In the genomic region with DNA sequence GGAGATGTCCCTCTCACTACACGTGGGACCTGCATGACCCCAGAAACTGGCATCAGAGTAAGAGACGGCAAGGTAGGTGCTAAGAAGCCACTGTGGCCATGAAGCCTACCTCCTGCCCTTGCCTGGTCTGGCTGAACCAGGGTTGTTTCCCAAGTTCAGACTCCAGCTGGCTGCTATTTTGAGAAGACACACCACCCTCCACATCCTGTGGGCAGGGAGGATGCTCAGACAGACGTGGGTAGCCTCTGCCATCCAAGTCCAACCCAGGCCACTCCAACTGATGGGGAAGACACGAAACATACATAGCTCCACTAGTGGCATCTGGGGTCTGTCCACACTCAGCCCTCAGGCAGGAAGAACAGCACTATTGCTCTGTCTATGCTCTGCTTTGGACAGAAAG, we compare ENCODE assay signal across 14 mouse cellular contexts. TPM values are rescaled to one million over a fixed set of nuclear protein-coding genes. Genes with fewer than 3 reads are reported as not detected.
DNase-seq lines count a peak whose midpoint lies in the region; ATAC-seq lines count a peak whose summit lies in the region.
"Had no signal": no experiment of that assay in that cellular context is flagged by ENCODE, and none has a peak within 500 bp of the region (broad histone marks: within the 10 kb centered on the region; RNA-seq: fewer than 3 reads in every experiment).

No protein-coding gene starts in this region.

- no peaks in the 10 kb centered on the region for H3K27me3 ChIP-seq in heart, embryonic 15.5 days
- H3K27me3 ChIP-seq in limb, embryonic 12.5 days = no peaks in the 10 kb centered on the region
- H3K27me3 ChIP-seq in limb, embryonic 10.5 days (ENCODE audit: low read depth, poor library complexity, severe bottlenecking) = no peaks in the 10 kb centered on the region
- no peaks in the 10 kb centered on the region for H3K27me3 ChIP-seq in intestine, embryonic 16.5 days (replicated peaks; ENCODE audit: control insufficient read depth, insufficient read depth, low read length)
- H3K27me3 ChIP-seq: midbrain, embryonic 15.5 days had no signal

- H3K27ac ChIP-seq in heart, embryonic 15.5 days = peak overlapping the region; percentile 79; the same call in 1 of the 2 replicates
- H3K27ac ChIP-seq in limb, embryonic 12.5 days = 0 out of 2 replicates have a peak overlapping the region, but pooled peaks have one; percentile 7
- no peak overlapping the region for H3K27ac ChIP-seq in limb, embryonic 10.5 days
- H3K27ac ChIP-seq in brown adipose tissue, adult 24 weeks (replicated peaks; ENCODE audit: low read depth, low read length) = peak overlapping the region; percentile 4
- peak overlapping the region; percentile 47; the same call in 1 of the 2 replicates for H3K27ac ChIP-seq in intestine, embryonic 16.5 days (ENCODE audit: low read length)
- H3K27ac ChIP-seq: midbrain, embryonic 15.5 days had no signal

- no peak for DNase-seq in heart, postnatal 4 days
- DNase-seq in limb, embryonic 10.5 days (ENCODE audit: low spot score) = no peak
- no peak for DNase-seq in embryo, embryonic 9.5 days (ENCODE audit: extremely low spot score)
- DNase-seq in adrenal gland, postnatal 25 days = no peak
- DNase-seq: cerebellum, postnatal 36 days; right cerebral cortex, postnatal 25 days had no signal

- peaks cover 47% of the 10 kb centered on the region for H3K4me1 ChIP-seq in heart, embryonic 15.5 days (replicated peaks)
- H3K4me1 ChIP-seq in limb, embryonic 12.5 days (replicated peaks) = peaks cover 11% of the 10 kb centered on the region
- H3K4me1 ChIP-seq in limb, embryonic 10.5 days = peaks cover 20% of the 10 kb centered on the region
- peaks cover 46% of the 10 kb centered on the region for H3K4me1 ChIP-seq in brown adipose tissue, adult 24 weeks (ENCODE audit: control insufficient read depth, insufficient read depth, insufficient read length, low read length)
- H3K4me1 ChIP-seq in intestine, embryonic 16.5 days (ENCODE audit: control insufficient read depth, insufficient read depth, low read length) = peaks cover 56% of the 10 kb centered on the region
- H3K4me1 ChIP-seq: midbrain, embryonic 15.5 days had no signal

- WGBS in heart, embryonic 15.5 days = 51% methylated on average over 4 of the region's 4 CpGs
- WGBS in limb, embryonic 12.5 days = 58% methylated on average over 4 of the region's 4 CpGs
- WGBS in limb, embryonic 10.5 days = 71% methylated on average over 4 of the region's 4 CpGs
- WGBS in intestine, embryonic 16.5 days = 66% methylated on average over 4 of the region's 4 CpGs

- no peak for ATAC-seq in heart, embryonic 15.5 days (replicated peaks; ENCODE audit: insufficient number of reproducible peaks, insufficient read depth, low FRiP score, low read depth)
- ATAC-seq in limb, embryonic 12.5 days (ENCODE audit: insufficient number of reproducible peaks, insufficient read depth, low FRiP score, low TSS enrichment, low read depth) = no peak
- no peak for ATAC-seq in intestine, embryonic 16.5 days
- ATAC-seq: CD4-positive, CD25-positive, alpha-beta regulatory T cell, adult 4 months had no signal

- H3K9ac ChIP-seq in heart, embryonic 15.5 days = no peak overlapping the region
- no peak overlapping the region for H3K9ac ChIP-seq in limb, embryonic 12.5 days (replicated peaks)
- no peak overlapping the region for H3K9ac ChIP-seq in intestine, embryonic 16.5 days (ENCODE audit: low read depth, low read length)
- H3K9ac ChIP-seq: midbrain, embryonic 15.5 days had no signal

- H3K4me3 ChIP-seq in heart, embryonic 15.5 days = no peak overlapping the region
- H3K4me3 ChIP-seq in limb, embryonic 12.5 days (replicated peaks) = no peak overlapping the region
- H3K4me3 ChIP-seq in limb, embryonic 10.5 days = no peak overlapping the region
- no peak overlapping the region for H3K4me3 ChIP-seq in brown adipose tissue, adult 24 weeks (ENCODE audit: insufficient read depth, low read depth, low read length)
- H3K4me3 ChIP-seq in intestine, embryonic 16.5 days (ENCODE audit: low read length) = no peak overlapping the region
- H3K4me3 ChIP-seq: erythroblast, embryonic 14.5 days; midbrain, embryonic 15.5 days had no signal

- H3K36me3 ChIP-seq in heart, embryonic 15.5 days = no peaks in the 10 kb centered on the region
- no peaks in the 10 kb centered on the region for H3K36me3 ChIP-seq in limb, embryonic 12.5 days
- H3K36me3 ChIP-seq in limb, embryonic 10.5 days = no peaks in the 10 kb centered on the region
- H3K36me3 ChIP-seq in intestine, embryonic 16.5 days (ENCODE audit: control insufficient read depth, insufficient read depth, low read length) = no peaks in the 10 kb centered on the region

- H3K4me2 ChIP-seq in heart, embryonic 15.5 days = no peak overlapping the region
- H3K4me2 ChIP-seq in limb, embryonic 12.5 days = no peak overlapping the region
- H3K4me2 ChIP-seq in intestine, embryonic 16.5 days (ENCODE audit: low read depth, low read length) = no peak overlapping the region
- H3K4me2 ChIP-seq: midbrain, embryonic 15.5 days had no signal

- H3K9me3 ChIP-seq in heart, embryonic 15.5 days (replicated peaks) = no peaks in the 10 kb centered on the region
- H3K9me3 ChIP-seq in limb, embryonic 12.5 days = no peaks in the 10 kb centered on the region
- no peaks in the 10 kb centered on the region for H3K9me3 ChIP-seq in limb, embryonic 10.5 days (replicated peaks)
- no peaks in the 10 kb centered on the region for H3K9me3 ChIP-seq in intestine, embryonic 16.5 days (ENCODE audit: control insufficient read depth, low read length)
- H3K9me3 ChIP-seq: midbrain, embryonic 15.5 days had no signal

RNA-seq across cellular contexts. Expression of a gene that starts 19.7 kb away (rescaled TPM):
- 2.8 and 3.2 TPM in 2 replicates for polyA plus RNA-seq in heart, embryonic 15.5 days (2015; fragmentation: Nextera tagmentation; extraction: Ambion mirVana)
- 10 to 100 TPM; 17.0 to 18.0 TPM for total RNA-seq in heart, postnatal 4 days (2021)
- polyA plus RNA-seq in limb, embryonic 12.5 days (2016; fragmentation: Nextera tagmentation; extraction: Ambion mirVana) = 2.1 and 2.2 TPM in 2 replicates
- polyA plus RNA-seq in limb, embryonic 10.5 days (2016; fragmentation: Nextera tagmentation; extraction: Ambion mirVana) = 2.8 and 3.0 TPM in 2 replicates
- polyA plus RNA-seq in brown adipose tissue, adult 24 weeks (2012; ENCODE audit: insufficient read depth, insufficient read length, missing spikeins) = 3.2 and 3.5 TPM in 2 replicates
- polyA plus RNA-seq in intestine, embryonic 16.5 days (2015; fragmentation: Nextera tagmentation; extraction: Ambion mirVana) = 5.9 and 7.5 TPM in 2 replicates
- 2.2 and 3.3 TPM in 2 replicates for total RNA-seq in adrenal gland, postnatal 25 days (2021)
- polyA plus RNA-seq: CD4-positive, CD25-positive, alpha-beta regulatory T cell, adult 4 months had no signal

RNA-seq across cellular contexts. Expression of a gene that starts 28.8 kb away (rescaled TPM):
- 57.8 and 83.8 TPM in 2 replicates for polyA plus RNA-seq in heart, embryonic 15.5 days (2015; fragmentation: Nextera tagmentation; extraction: Ambion mirVana)
- 10 to 100 TPM; 55.6 to 55.9 TPM for total RNA-seq in heart, postnatal 4 days (2021)
- polyA plus RNA-seq in limb, embryonic 12.5 days (2016; fragmentation: Nextera tagmentation; extraction: Ambion mirVana) = 173 and 176 TPM in 2 replicates
- polyA plus RNA-seq in limb, embryonic 10.5 days (2016; fragmentation: Nextera tagmentation; extraction: Ambion mirVana) = 234 and 274 TPM in 2 replicates
- 23.2 and 24.3 TPM in 2 replicates for polyA plus RNA-seq in brown adipose tissue, adult 24 weeks (2012; ENCODE audit: insufficient read depth, insufficient read length, missing spikeins)
- 119 and 141 TPM in 2 replicates for polyA plus RNA-seq in intestine, embryonic 16.5 days (2015; fragmentation: Nextera tagmentation; extraction: Ambion mirVana)
- total RNA-seq in adrenal gland, postnatal 25 days (2021) = 83.9 and 101 TPM in 2 replicates

RNA-seq across cellular contexts. Expression of a gene that starts 34.7 kb away (rescaled TPM):
- polyA plus RNA-seq in heart, embryonic 15.5 days (2015; fragmentation: Nextera tagmentation; extraction: Ambion mirVana) = 0.15 TPM in 1 of 2 replicates, not detected in the other
- total RNA-seq in heart, postnatal 4 days (2021) = not detected
- 0.15 and 0.36 TPM in 2 replicates for polyA plus RNA-seq in limb, embryonic 12.5 days (2016; fragmentation: Nextera tagmentation; extraction: Ambion mirVana)
- 0.08 TPM in 1 of 2 replicates, not detected in the other for polyA plus RNA-seq in limb, embryonic 10.5 days (2016; fragmentation: Nextera tagmentation; extraction: Ambion mirVana)
- 0.99 TPM in 1 of 2 replicates, not detected in the other for polyA plus RNA-seq in brown adipose tissue, adult 24 weeks (2012; ENCODE audit: insufficient read depth, insufficient read length, missing spikeins)
- 19.2 and 21.2 TPM in 2 replicates for polyA plus RNA-seq in intestine, embryonic 16.5 days (2015; fragmentation: Nextera tagmentation; extraction: Ambion mirVana)
- 3.7 and 4.4 TPM in 2 replicates for total RNA-seq in adrenal gland, postnatal 25 days (2021)
- total RNA-seq: hematopoietic stem cell, adult 5-6 weeks had no signal
- polyA plus RNA-seq: CD4-positive, CD25-positive, alpha-beta regulatory T cell, adult 4 months; erythroblast, embryonic 14.5 days; midbrain, embryonic 15.5 days had no signal

RNA-seq across cellular contexts. Expression of a gene that starts 58.5 kb away (rescaled TPM):
- 114 and 133 TPM in 2 replicates for polyA plus RNA-seq in heart, embryonic 15.5 days (2015; fragmentation: Nextera tagmentation; extraction: Ambion mirVana)
- 10 to 100 TPM; 62.2 to 63.4 TPM for total RNA-seq in heart, postnatal 4 days (2021)
- polyA plus RNA-seq in limb, embryonic 12.5 days (2016; fragmentation: Nextera tagmentation; extraction: Ambion mirVana) = 25.7 and 29.0 TPM in 2 replicates
- polyA plus RNA-seq in limb, embryonic 10.5 days (2016; fragmentation: Nextera tagmentation; extraction: Ambion mirVana) = 11.7 and 14.2 TPM in 2 replicates
- polyA plus RNA-seq in brown adipose tissue, adult 24 weeks (2012; ENCODE audit: insufficient read depth, insufficient read length, missing spikeins) = 8.2 and 14.4 TPM in 2 replicates
- polyA plus RNA-seq in intestine, embryonic 16.5 days (2015; fragmentation: Nextera tagmentation; extraction: Ambion mirVana) = 27.3 and 28.9 TPM in 2 replicates
- 2.6 and 2.7 TPM in 2 replicates for total RNA-seq in adrenal gland, postnatal 25 days (2021)
- polyA plus RNA-seq: erythroblast, embryonic 14.5 days had no signal

Comparison
In these comparisons a context has a peak if more than half of its experiments do, and no peak if none do; other contexts are left out.
1. RNA of a gene that starts 34.7 kb away (polyA plus RNA-seq): 19.2 to 21.2 TPM in intestine, embryonic 16.5 days; 0.99 TPM in brown adipose tissue, adult 24 weeks, 0.15 to 0.36 TPM in limb, embryonic 12.5 days, 0.08 TPM in limb, embryonic 10.5 days and 0.15 TPM in heart, embryonic 15.5 days; every median in the first group is over 10 times any median in the second.